Mouse (Mus musculus) c-Kit-positive CD71-positive TER-119-positive erythroid progenitor cells, embryonic 14.5 days (primary cell): ENCODE data around the gene Olfr521.
"Not testable (repeated sequence)": the region's sequence is repeated elsewhere in the genome, so short reads cannot be mapped to it uniquely, and the experiment has no call there.

Experiments used
- DNase-seq: peaks from one replicate; pipeline ENCODE4 v3.0.0-alpha.2; 2013; ENCODE audit warnings: low spot score

Gene Olfr521

GRCm38 (mm10) chr7:99810814-99811213 lies 47.5 kb downstream of the Olfr521 start:
- no peak for DNase-seq

- DNase-seq: no peak
Measured at GRCm38 (mm10) chr7:99811661-99812060, 48.4 kb downstream of the Olfr521 start.

DNA sequence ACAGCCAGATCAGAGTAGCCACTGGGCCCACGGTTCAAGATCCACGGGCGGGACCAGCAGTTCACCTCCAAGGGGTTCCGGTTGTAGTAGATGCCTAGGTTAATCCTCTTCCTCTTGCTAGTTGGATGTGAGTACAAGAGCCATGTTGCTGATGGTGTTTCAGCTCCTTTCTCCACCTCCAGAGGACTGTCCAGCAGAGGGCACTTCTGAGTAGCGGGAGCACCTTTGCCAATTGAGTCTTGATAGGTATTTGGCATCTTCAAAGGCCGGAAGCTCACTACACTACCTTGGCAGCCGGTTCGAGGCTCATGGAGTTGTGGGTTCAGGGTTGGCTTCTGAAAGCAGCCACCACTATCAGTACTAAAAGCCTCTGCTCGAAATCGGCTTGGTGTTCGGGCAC lies 50.1 kb downstream of the Olfr521 start:
- DNase-seq: no peak

DNA sequence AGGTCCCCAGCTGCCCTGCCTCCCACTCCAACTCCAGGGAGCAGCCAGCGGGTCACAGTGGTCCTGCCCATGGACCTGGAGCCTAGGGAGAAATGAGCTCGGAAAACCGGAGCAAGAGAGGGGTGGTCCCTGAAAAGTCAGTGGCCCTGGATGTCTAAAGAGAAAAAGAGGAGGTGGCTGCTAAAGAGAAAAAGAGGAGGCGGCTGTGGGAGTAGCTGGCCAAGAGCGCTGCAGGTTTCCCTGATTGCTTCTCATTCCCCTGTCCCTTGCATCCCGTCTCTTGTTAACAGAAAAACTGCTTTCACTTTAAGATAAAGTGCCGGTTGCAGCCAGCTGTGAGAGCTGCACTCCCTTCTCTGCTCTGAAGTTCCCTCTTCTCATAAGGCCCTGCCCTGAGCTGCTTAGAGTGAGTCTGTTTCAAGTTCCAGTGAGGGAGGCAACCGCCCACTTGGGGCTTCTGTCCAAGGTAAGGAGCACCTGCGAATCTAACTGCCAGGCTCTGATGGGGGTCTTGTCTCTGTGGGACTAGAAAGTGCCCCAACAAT lies 54.9 kb downstream of the Olfr521 start:
- not testable (repeated sequence) for DNase-seq
